Mouse (Mus musculus): ENCODE data around the gene Srpr.

GRCm38 (mm10) chr9:35160662-35161061 lies 39.3 kb upstream of the Srpr start:
- no peak for TF ChIP-seq CTCF (IDR thresholded peaks at IDR 0.05; ENCODE audit: low read depth)
- no peak for TF ChIP-seq EP300 (IDR thresholded peaks at IDR 0.05; ENCODE audit: low read depth)
